Mouse (Mus musculus): ENCODE data around the gene Nucb2. TPM values are rescaled to one million over a fixed set of nuclear protein-coding genes. Genes with fewer than 3 reads are reported as not detected.

Gene Nucb2
- polyA plus RNA-seq, 1 experiment from 2014 or later = 17.0 TPM

GRCm38 (mm10) chr7:116493267-116494003, 10.7 kb upstream of the Nucb2 start:
- no peak overlapping the region for H3K9ac ChIP-seq
- H3K4me3 ChIP-seq (replicated peaks) = no peak overlapping the region
- no peaks in the 10 kb centered on the region for H3K27me3 ChIP-seq (replicated peaks)
- H3K27ac ChIP-seq = no peak overlapping the region
- WGBS = 77% methylated on average over 7 of the region's 7 CpGs
- H3K4me1 ChIP-seq (replicated peaks) = no peaks in the 10 kb centered on the region
- ATAC-seq = no peak
- no peak overlapping the region for H3K4me2 ChIP-seq (replicated peaks)
- H3K9me3 ChIP-seq = no peaks in the 10 kb centered on the region
- no peaks in the 10 kb centered on the region for H3K36me3 ChIP-seq

- Histone ChIP-seq H3K4me3 (replicated peaks) (no peak overlapping the region), H3K27me3 (replicated peaks) (no peaks in the 10 kb centered on the region), H3K9me3 (no peaks in the 10 kb centered on the region), H3K9ac (no peak overlapping the region), H3K36me3 (no peaks in the 10 kb centered on the region), H3K4me2 (replicated peaks) (no peak overlapping the region), H3K4me1 (replicated peaks) (no peaks in the 10 kb centered on the region), H3K27ac (no peak overlapping the region)
- 0 out of 2 replicates have a peak, but pooled peaks have one; percentile 45 for ATAC-seq
- 64% methylated on average over 5 of the region's 5 CpGs for WGBS
Observed at GRCm38 (mm10) chr7:116494618-116495017, 9.6 kb upstream of the Nucb2 start.

- H3K27ac ChIP-seq = no peak overlapping the region
- no peaks in the 10 kb centered on the region for H3K36me3 ChIP-seq
- no peak overlapping the region for H3K4me3 ChIP-seq (replicated peaks)
- H3K4me2 ChIP-seq (replicated peaks) = no peak overlapping the region
- H3K27me3 ChIP-seq (replicated peaks) = no peaks in the 10 kb centered on the region
- no peak for ATAC-seq
- H3K9me3 ChIP-seq = no peaks in the 10 kb centered on the region
- no peak overlapping the region for H3K9ac ChIP-seq
- WGBS = 90% methylated on average over 4 of the region's 4 CpGs
- no peaks in the 10 kb centered on the region for H3K4me1 ChIP-seq (replicated peaks)
Observed at GRCm38 (mm10) chr7:116496760-116497159, 7.4 kb upstream of the Nucb2 start.

GRCm38 (mm10) chr7:116504818-116505170, 625 bp downstream of the Nucb2 start:
- H3K4me3 ChIP-seq (replicated peaks) = peak overlapping the region; percentile 80
- peak overlapping the region; percentile 89 for H3K4me2 ChIP-seq (replicated peaks)
- peak overlapping the region; percentile 84 for H3K9ac ChIP-seq
- WGBS = 4% methylated on average over 6 of the region's 6 CpGs
- no peaks in the 10 kb centered on the region; the same call in 1 of the 2 replicates for H3K4me1 ChIP-seq (replicated peaks)
- 0 out of 2 replicates have a peak overlapping the region, but pooled peaks have one; percentile 32 for H3K27ac ChIP-seq
- no peak for ATAC-seq
- H3K27me3 ChIP-seq (replicated peaks) = no peaks in the 10 kb centered on the region
- H3K36me3 ChIP-seq = no peaks in the 10 kb centered on the region
- H3K9me3 ChIP-seq = no peaks in the 10 kb centered on the region

- H3K9ac ChIP-seq = no peak overlapping the region
- ATAC-seq = no peak
- no peaks in the 10 kb centered on the region for H3K27me3 ChIP-seq (replicated peaks)
- no peak overlapping the region for H3K4me2 ChIP-seq (replicated peaks)
- H3K9me3 ChIP-seq = no peaks in the 10 kb centered on the region
- no peak overlapping the region for H3K4me3 ChIP-seq (replicated peaks)
- WGBS = 83% methylated on average over 5 of the region's 5 CpGs
- no peaks in the 10 kb centered on the region for H3K36me3 ChIP-seq
- no peak overlapping the region for H3K27ac ChIP-seq
- no peaks in the 10 kb centered on the region for H3K4me1 ChIP-seq (replicated peaks)
Observed at GRCm38 (mm10) chr7:116514030-116514429, 9.9 kb downstream of the Nucb2 start.

- Histone ChIP-seq H3K27me3 (replicated peaks) (no peaks in the 10 kb centered on the region), H3K4me1 (replicated peaks) (no peaks in the 10 kb centered on the region), H3K4me3 (replicated peaks) (no peak overlapping the region), H3K36me3 (no peaks in the 10 kb centered on the region), H3K27ac (no peak overlapping the region), H3K9me3 (no peaks in the 10 kb centered on the region), H3K4me2 (replicated peaks) (no peak overlapping the region), H3K9ac (no peak overlapping the region)
- WGBS = 77% methylated on average over 9 of the region's 9 CpGs
- no peak for ATAC-seq
Observed at GRCm38 (mm10) chr7:116514546-116514945, 10.4 kb downstream of the Nucb2 start.

DNA sequence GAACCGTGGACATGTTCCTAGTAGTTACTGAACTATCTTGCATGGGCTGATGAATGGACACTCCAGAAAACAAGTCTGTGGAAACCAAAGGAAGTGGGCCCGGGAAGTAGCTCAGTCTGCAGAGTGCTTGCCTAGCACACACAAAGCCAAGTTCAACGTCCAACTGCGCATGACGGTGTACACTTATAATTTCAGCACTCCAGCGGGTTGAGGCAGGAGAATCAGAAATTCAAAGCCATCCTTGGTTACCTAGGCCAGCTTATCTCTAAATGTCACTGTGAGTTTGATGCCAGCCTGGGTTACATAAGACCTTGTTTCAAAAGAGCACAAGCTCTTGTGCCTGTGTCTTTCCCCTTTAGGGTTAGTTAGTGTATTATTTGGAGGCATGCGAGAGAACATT, 10.9 kb downstream of the Nucb2 start:
- H3K27me3 ChIP-seq (replicated peaks) = no peaks in the 10 kb centered on the region
- H3K36me3 ChIP-seq = no peaks in the 10 kb centered on the region
- no peaks in the 10 kb centered on the region for H3K9me3 ChIP-seq
- H3K9ac ChIP-seq = no peak overlapping the region
- ATAC-seq = no peak
- no peaks in the 10 kb centered on the region for H3K4me1 ChIP-seq (replicated peaks)
- H3K4me3 ChIP-seq (replicated peaks) = no peak overlapping the region
- H3K27ac ChIP-seq = no peak overlapping the region
- WGBS = 88% methylated on average over 7 of the region's 7 CpGs
- no peak overlapping the region for H3K4me2 ChIP-seq (replicated peaks)

- WGBS = 67% methylated on average over 13 of the region's 13 CpGs
- no peak for ATAC-seq
Observed at GRCm38 (mm10) chr7:116515514-116516135, 11.5 kb downstream of the Nucb2 start.

GRCm38 (mm10) chr7:116517240-116517639, 13.1 kb downstream of the Nucb2 start:
- H3K27ac ChIP-seq = no peak overlapping the region
- no peaks in the 10 kb centered on the region for H3K9me3 ChIP-seq

More at GRCm38 (mm10) chr7:116515514-116516135, 11.5 kb downstream of the Nucb2 start:
- H3K27ac ChIP-seq = no peak overlapping the region
- no peaks in the 10 kb centered on the region for H3K36me3 ChIP-seq
- no peak overlapping the region for H3K9ac ChIP-seq
- no peak overlapping the region for H3K4me3 ChIP-seq (replicated peaks)
- H3K4me1 ChIP-seq (replicated peaks) = no peaks in the 10 kb centered on the region
- no peak overlapping the region for H3K4me2 ChIP-seq (replicated peaks)
- no peaks in the 10 kb centered on the region for H3K27me3 ChIP-seq (replicated peaks)
- H3K9me3 ChIP-seq = no peaks in the 10 kb centered on the region

DNA sequence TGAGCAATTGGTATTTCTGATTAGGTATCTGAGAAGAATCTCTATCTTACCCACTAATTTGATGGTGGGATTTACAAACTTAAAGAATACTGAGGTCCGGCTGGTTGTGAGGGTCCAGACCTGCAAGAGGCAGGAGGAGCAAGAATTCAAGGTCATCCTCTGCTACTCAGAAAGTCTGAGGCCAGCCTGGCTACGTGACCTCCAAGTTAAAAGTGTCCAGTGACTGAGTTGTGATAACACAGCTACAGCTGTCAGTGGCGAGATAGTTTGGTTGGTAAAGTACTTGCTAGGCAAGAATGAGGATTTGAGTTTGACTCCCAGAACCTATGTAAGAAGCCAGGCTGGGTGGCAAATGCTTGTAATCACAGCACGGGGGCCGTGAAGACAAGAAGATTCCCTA, 14.0 kb downstream of the Nucb2 start:
- Histone ChIP-seq H3K9ac (no peak overlapping the region), H3K4me1 (replicated peaks) (no peaks in the 10 kb centered on the region), H3K4me3 (replicated peaks) (no peak overlapping the region), H3K4me2 (replicated peaks) (no peak overlapping the region), H3K36me3 (no peaks in the 10 kb centered on the region), H3K27ac (no peak overlapping the region), H3K27me3 (replicated peaks) (no peaks in the 10 kb centered on the region), H3K9me3 (no peaks in the 10 kb centered on the region)
- 86% methylated on average over 5 of the region's 5 CpGs for WGBS
- no peak for ATAC-seq

More at GRCm38 (mm10) chr7:116517240-116517639, 13.1 kb downstream of the Nucb2 start:
- Histone ChIP-seq H3K9ac (no peak overlapping the region), H3K36me3 (no peaks in the 10 kb centered on the region), H3K4me1 (replicated peaks) (no peaks in the 10 kb centered on the region), H3K27me3 (replicated peaks) (no peaks in the 10 kb centered on the region), H3K4me2 (replicated peaks) (no peak overlapping the region), H3K4me3 (replicated peaks) (no peak overlapping the region)
- ATAC-seq = no peak
- WGBS = 57% methylated on average over 5 of the region's 5 CpGs

- 37% methylated on average over 3 of the region's 3 CpGs for WGBS
- ATAC-seq = no peak
- no peak overlapping the region for H3K4me2 ChIP-seq (replicated peaks)
Observed at GRCm38 (mm10) chr7:116519805-116520204, 15.6 kb downstream of the Nucb2 start.

GRCm38 (mm10) chr7:116524577-116524976, 20.4 kb downstream of the Nucb2 start:
- H3K4me3 ChIP-seq (replicated peaks) = no peak overlapping the region
- no peaks in the 10 kb centered on the region for H3K9me3 ChIP-seq
- WGBS = 86% methylated on average over 2 of the region's 2 CpGs
- no peak overlapping the region for H3K27ac ChIP-seq
- no peak overlapping the region for H3K9ac ChIP-seq
- ATAC-seq = no peak
- H3K4me2 ChIP-seq (replicated peaks) = no peak overlapping the region
- H3K27me3 ChIP-seq (replicated peaks) = no peaks in the 10 kb centered on the region
- H3K36me3 ChIP-seq = peaks cover 10% of the 10 kb centered on the region; the same call in 1 of the 2 replicates
- H3K4me1 ChIP-seq (replicated peaks) = no peaks in the 10 kb centered on the region

More at GRCm38 (mm10) chr7:116519805-116520204, 15.6 kb downstream of the Nucb2 start:
- no peaks in the 10 kb centered on the region for H3K9me3 ChIP-seq
- no peaks in the 10 kb centered on the region for H3K27me3 ChIP-seq (replicated peaks)
- H3K4me3 ChIP-seq (replicated peaks) = no peak overlapping the region
- H3K36me3 ChIP-seq = peaks cover 10% of the 10 kb centered on the region; the same call in 1 of the 2 replicates
- H3K4me1 ChIP-seq (replicated peaks) = no peaks in the 10 kb centered on the region
- no peak overlapping the region for H3K9ac ChIP-seq
- no peak overlapping the region for H3K27ac ChIP-seq

DNA sequence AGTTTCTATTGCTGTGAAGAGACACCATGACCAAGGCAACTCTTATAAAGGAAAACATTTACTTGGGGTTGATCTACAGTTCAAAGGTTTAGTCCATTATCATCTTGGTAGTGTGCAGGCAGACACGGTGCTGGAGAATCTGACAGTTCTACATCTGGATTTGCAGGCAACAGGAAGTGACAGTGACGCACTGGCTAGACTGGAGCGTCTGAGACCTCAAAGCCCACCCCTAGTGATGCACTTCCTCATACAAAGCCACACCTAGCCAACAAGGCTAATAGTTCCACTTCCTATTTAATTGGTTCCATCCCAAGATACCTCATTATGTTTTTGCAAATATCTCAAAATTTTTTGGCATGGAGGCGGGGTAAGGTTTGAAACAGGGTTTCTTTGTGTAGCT, 25.6 kb downstream of the Nucb2 start:
- 73% methylated on average over 4 of the region's 4 CpGs for WGBS
- Histone ChIP-seq H3K27me3 (replicated peaks) (no peaks in the 10 kb centered on the region), H3K4me3 (replicated peaks) (no peak overlapping the region), H3K27ac (no peak overlapping the region), H3K36me3 (no peaks in the 10 kb centered on the region), H3K9me3 (no peaks in the 10 kb centered on the region), H3K9ac (no peak overlapping the region), H3K4me2 (replicated peaks) (no peak overlapping the region), H3K4me1 (replicated peaks) (no peaks in the 10 kb centered on the region)
- no peak for ATAC-seq

Data from intestine, embryonic 15.5 days (tissue).